Mouse (Mus musculus) forebrain, embryonic 14.5 days (tissue): ENCODE results near the gene Eml6. TPM values are rescaled to one million over a fixed set of nuclear protein-coding genes. Genes with fewer than 3 reads are reported as not detected.

Experiments used
- ATAC-seq: fragments of 200-750 bp; cut with Nextera tagmentation; 2 replicates; pipeline ENCODE4 v1.8.0; 2017; ENCODE audit warnings: mild to moderate bottlenecking, moderate library complexity
- DNase-seq: peaks from one replicate; pipeline ENCODE4 v3.0.0-alpha.2; 2015; ENCODE audit warnings: low spot score
- H3K27ac ChIP-seq: fragments of 300-500 bp; sonication (generic); 2 replicates; pipeline ENCODE4 v1.5.1; 2014; ENCODE audit warnings: low read depth, mild to moderate bottlenecking, control low read depth, low read length, moderate library complexity
- H3K27me3 ChIP-seq: fragments of 300-500 bp; sonication (generic); replicated peaks from 2 replicates; pipeline ENCODE4 v1.6.1; 2014; ENCODE audit warnings: low read length, control low read depth, mixed read lengths; ENCODE audit not compliant: control insufficient read depth, insufficient read depth
- H3K36me3 ChIP-seq: fragments of 300-500 bp; sonication (generic); 2 replicates; pipeline ENCODE4 v1.6.1; 2014; ENCODE audit warnings: low read length, control low read depth; ENCODE audit not compliant: control insufficient read depth, insufficient read depth
- H3K4me1 ChIP-seq: fragments of 300-500 bp; sonication (generic); 2 replicates; pipeline ENCODE4 v1.6.1; 2014; ENCODE audit warnings: antibody characterized with exemption, low read length, control low read depth; ENCODE audit not compliant: control insufficient read depth, insufficient read depth
- H3K4me2 ChIP-seq: fragments of 300-500 bp; sonication (generic); 2 replicates; pipeline ENCODE4 v1.6.1; 2014; ENCODE audit warnings: mild to moderate bottlenecking, control low read depth, low read length
- H3K4me3 ChIP-seq: fragments of 300-500 bp; sonication (generic); 2 replicates; pipeline ENCODE4 v1.5.1; 2014; ENCODE audit warnings: low read depth, low read length, control low read depth
- H3K9ac ChIP-seq: fragments of 300-500 bp; sonication (generic); 2 replicates; pipeline ENCODE4 v1.6.1; 2014; ENCODE audit warnings: mild to moderate bottlenecking, low read length, control low read depth, moderate library complexity
- H3K9me3 ChIP-seq: fragments of 300-500 bp; sonication (generic); replicated peaks from 2 replicates; pipeline ENCODE4 v1.6.1; 2016; ENCODE audit warnings: low read length, control low read depth, mixed read lengths; ENCODE audit not compliant: control insufficient read depth
- whole genome bisulfite sequencing: fragments of 180-500 bp; shearing (Covaris S2); extraction: QIAGEN DNeasy Blood & Tissue Kit; methylation state at CpG from one replicate; pipeline ENCODE4 v1.1.7; 2014; 5-methylcytosine and 5-hydroxymethylcytosine counted together
- polyA plus RNA-seq: library from polyadenylated mRNA; unstranded; fragments of >200 nt; fragmentation: Nextera tagmentation; extraction: Ambion mirVana; gene quantifications from 2 replicates; pipeline ENCODE4 v1.2.1, GENCODE M21; 2014

The Eml6 gene
- polyA plus RNA-seq, 1 experiment from 2014 or later: 2.0 TPM

- H3K9ac ChIP-seq: no peak overlapping the region
- no peak overlapping the region for H3K4me3 ChIP-seq
- H3K27ac ChIP-seq: no peak overlapping the region
- peaks cover 3% of the 10 kb centered on the region; the same call in 1 of the 2 replicates for H3K4me1 ChIP-seq
- H3K9me3 ChIP-seq: no peaks in the 10 kb centered on the region
- no peaks in the 10 kb centered on the region for H3K36me3 ChIP-seq
- H3K4me2 ChIP-seq: no peak overlapping the region
- WGBS: 86% methylated on average over 1 of the region's 1 CpGs
- ATAC-seq (no peak; the same call in 1 of the 2 replicates), DNase-seq (no peak)
- no peaks in the 10 kb centered on the region for H3K27me3 ChIP-seq
These were observed 102.0 kb downstream of the Eml6 start for GRCm38 (mm10) chr11:29923851-29924250.

GRCm38 (mm10) chr11:29913180-29913579 is 112.7 kb downstream of the Eml6 start:
- H3K4me2 ChIP-seq: no peak overlapping the region
- no peak overlapping the region for H3K27ac ChIP-seq
- no peaks in the 10 kb centered on the region for H3K9me3 ChIP-seq
- no peak overlapping the region for H3K9ac ChIP-seq
- ATAC-seq (no peak), DNase-seq (no peak)
- H3K4me3 ChIP-seq: no peak overlapping the region
- 82% methylated on average over 4 of the region's 4 CpGs for WGBS
- H3K4me1 ChIP-seq: no peaks in the 10 kb centered on the region
- H3K27me3 ChIP-seq: no peaks in the 10 kb centered on the region
- H3K36me3 ChIP-seq: no peaks in the 10 kb centered on the region

GRCm38 (mm10) chr11:29909330-29909729 is 116.5 kb downstream of the Eml6 start:
- Histone ChIP-seq H3K4me1 (no peaks in the 10 kb centered on the region), H3K36me3 (no peaks in the 10 kb centered on the region), H3K4me2 (no peak overlapping the region), H3K27ac (no peak overlapping the region), H3K9ac (no peak overlapping the region), H3K4me3 (no peak overlapping the region), H3K9me3 (no peaks in the 10 kb centered on the region), H3K27me3 (no peaks in the 10 kb centered on the region)
- ATAC-seq (no peak), DNase-seq (peak; percentile 11)

- Histone ChIP-seq H3K9me3 (no peaks in the 10 kb centered on the region), H3K4me2 (no peak overlapping the region), H3K4me1 (no peaks in the 10 kb centered on the region), H3K27ac (no peak overlapping the region), H3K27me3 (no peaks in the 10 kb centered on the region), H3K4me3 (no peak overlapping the region), H3K36me3 (no peaks in the 10 kb centered on the region), H3K9ac (no peak overlapping the region)
- WGBS: 3% methylated on average over 1 of the region's 1 CpGs
- DNase-seq (peak; percentile 86), ATAC-seq (peak; percentile 82)
These were observed 140.7 kb downstream of the Eml6 start for GRCm38 (mm10) chr11:29885160-29885559.

- no peak overlapping the region for H3K9ac ChIP-seq
- H3K27ac ChIP-seq: no peak overlapping the region
- no peaks in the 10 kb centered on the region for H3K27me3 ChIP-seq
- H3K4me3 ChIP-seq: no peak overlapping the region
- no peak for ATAC-seq
- H3K9me3 ChIP-seq: no peaks in the 10 kb centered on the region
- no peak overlapping the region for H3K4me2 ChIP-seq
- no peaks in the 10 kb centered on the region for H3K4me1 ChIP-seq
- DNase-seq: no peak
- 62% methylated on average over 1 of the region's 1 CpGs for WGBS
- H3K36me3 ChIP-seq: no peaks in the 10 kb centered on the region
These were observed 141.5 kb downstream of the Eml6 start for GRCm38 (mm10) chr11:29884355-29884754.

GRCm38 (mm10) chr11:29883024-29883423 is 142.8 kb downstream of the Eml6 start:
- 30% methylated on average over 4 of the region's 4 CpGs for WGBS
- ATAC-seq: no peak

GRCm38 (mm10) chr11:29879641-29880040 is 146.2 kb downstream of the Eml6 start:
- ATAC-seq (no peak), DNase-seq (no peak)
- no peaks in the 10 kb centered on the region for H3K27me3 ChIP-seq
- no peak overlapping the region for H3K4me3 ChIP-seq
- H3K9me3 ChIP-seq: no peaks in the 10 kb centered on the region
- H3K4me2 ChIP-seq: no peak overlapping the region
- no peaks in the 10 kb centered on the region for H3K36me3 ChIP-seq
- WGBS: 93% methylated on average over 2 of the region's 2 CpGs
- no peak overlapping the region for H3K27ac ChIP-seq
- no peak overlapping the region for H3K9ac ChIP-seq
- no peaks in the 10 kb centered on the region for H3K4me1 ChIP-seq

More at GRCm38 (mm10) chr11:29883024-29883423, 142.8 kb downstream of the Eml6 start:
- DNase-seq: no peak
- Histone ChIP-seq H3K4me1 (no peaks in the 10 kb centered on the region), H3K36me3 (no peaks in the 10 kb centered on the region), H3K27me3 (no peaks in the 10 kb centered on the region), H3K9ac (no peak overlapping the region; the same call in 1 of the 2 replicates), H3K9me3 (no peaks in the 10 kb centered on the region), H3K4me3 (no peak overlapping the region), H3K4me2 (no peak overlapping the region), H3K27ac (no peak overlapping the region)

- WGBS: 87% methylated on average over 1 of the region's 1 CpGs
- H3K4me2 ChIP-seq: no peak overlapping the region
- ATAC-seq: no peak
- no peak overlapping the region for H3K27ac ChIP-seq
- H3K9me3 ChIP-seq: no peaks in the 10 kb centered on the region
- DNase-seq: no peak
- H3K9ac ChIP-seq: no peak overlapping the region
- no peak overlapping the region for H3K4me3 ChIP-seq
- H3K27me3 ChIP-seq: no peaks in the 10 kb centered on the region
- no peaks in the 10 kb centered on the region for H3K4me1 ChIP-seq
- H3K36me3 ChIP-seq: no peaks in the 10 kb centered on the region
These were observed 147.9 kb downstream of the Eml6 start for GRCm38 (mm10) chr11:29877981-29878380.

- no peak overlapping the region for H3K4me2 ChIP-seq
- H3K9me3 ChIP-seq: no peaks in the 10 kb centered on the region
- DNase-seq: no peak
- H3K4me1 ChIP-seq: no peaks in the 10 kb centered on the region
- 16% methylated on average over 3 of the region's 3 CpGs for WGBS
- no peak overlapping the region for H3K9ac ChIP-seq
- no peaks in the 10 kb centered on the region for H3K27me3 ChIP-seq
- H3K36me3 ChIP-seq: no peaks in the 10 kb centered on the region
- no peak overlapping the region for H3K27ac ChIP-seq
- H3K4me3 ChIP-seq: no peak overlapping the region
- no peak for ATAC-seq
These were observed 148.6 kb downstream of the Eml6 start for GRCm38 (mm10) chr11:29877280-29877679.
